Comparison of ENCODE assay signal across 7 mouse cellular contexts in the genomic region with DNA sequence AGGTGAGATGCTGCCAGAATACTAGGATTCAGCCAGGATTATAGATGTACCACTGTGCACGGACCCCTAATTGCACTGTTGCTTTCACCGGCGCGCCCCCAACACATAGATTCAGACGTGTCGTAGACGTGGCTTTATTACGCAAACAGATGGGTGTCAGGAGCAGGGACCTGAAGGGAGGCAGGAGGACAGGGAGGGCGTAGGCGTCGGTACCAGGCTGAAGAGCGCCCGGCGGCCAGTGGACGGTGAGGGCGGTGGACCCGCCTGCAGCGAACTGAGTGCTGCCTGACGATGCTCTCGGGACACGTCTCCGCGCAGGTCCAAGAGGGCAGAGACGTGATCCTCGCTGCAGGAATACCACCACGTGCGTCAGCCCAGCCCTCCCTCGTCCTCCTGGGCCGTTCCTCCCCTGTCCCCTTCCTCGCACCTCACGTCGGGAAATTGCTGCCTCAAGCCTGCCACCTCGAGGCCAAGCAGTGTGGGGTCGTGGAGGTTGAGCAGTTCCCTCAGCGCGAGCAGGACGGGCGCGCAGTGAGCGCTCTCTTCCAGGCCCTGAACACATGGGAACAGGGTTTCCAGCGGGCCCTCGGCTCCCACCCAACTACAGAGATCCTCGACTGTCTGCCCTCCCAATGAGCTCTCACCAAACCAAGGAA. TPM values are rescaled to one million over a fixed set of nuclear protein-coding genes. Genes with fewer than 3 reads are reported as not detected.
DNase-seq lines count a peak whose midpoint lies in the region; ATAC-seq and TF ChIP-seq lines count a peak whose summit lies in the region.

Gene 4931428F04Rik, minus strand, starts transcription at position 60 of the 656 bp plus-strand sequence.

- H3K27me3 ChIP-seq in E14TG2a.4 (ENCODE audit: insufficient read depth, low read length) = peaks cover 42% of the 10 kb centered on the region
- peaks cover 10% of the 10 kb centered on the region for H3K27me3 ChIP-seq in heart, embryonic 15.5 days

- 1% methylated on average over 43 of the region's 43 CpGs for WGBS in heart, embryonic 15.5 days

- peaks cover 10% of the 10 kb centered on the region for H3K36me3 ChIP-seq in E14TG2a.4 (ENCODE audit: insufficient read depth, low read length)
- no peaks in the 10 kb centered on the region for H3K36me3 ChIP-seq in heart, embryonic 15.5 days

- no peak; the same call in 1 of the 2 replicates for TF ChIP-seq CTCF in E14TG2a.4 (conservative IDR thresholded peaks at IDR 0.05; ENCODE audit: low read length)

- peak within 1 kb of the TSS; percentile 64 for H3K27ac ChIP-seq in heart, embryonic 15.5 days

- peak within 1 kb of the TSS; percentile 87 for H3K4me3 ChIP-seq in E14TG2a.4 (replicated peaks; ENCODE audit: low read length)
- H3K4me3 ChIP-seq in heart, embryonic 15.5 days = peak within 1 kb of the TSS; percentile 62

- peak within 1 kb of the TSS; percentile 57 for H3K9ac ChIP-seq in heart, embryonic 15.5 days

- peak; percentile 11; the same call in 1 of the 2 replicates for ATAC-seq in heart, embryonic 15.5 days (replicated peaks; ENCODE audit: insufficient number of reproducible peaks, insufficient read depth, low FRiP score, low read depth)

- no peaks in the 10 kb centered on the region for H3K9me3 ChIP-seq in E14TG2a.4 (ENCODE audit: low read length)
- H3K9me3 ChIP-seq in heart, embryonic 15.5 days (replicated peaks) = no peaks in the 10 kb centered on the region

- H3K4me2 ChIP-seq in heart, embryonic 15.5 days = peak within 1 kb of the TSS; percentile 91

- peaks cover 73% of the 10 kb centered on the region for H3K4me1 ChIP-seq in E14TG2a.4 (replicated peaks; ENCODE audit: low read depth, low read length)
- H3K4me1 ChIP-seq in heart, embryonic 15.5 days (replicated peaks) = peaks cover 23% of the 10 kb centered on the region

- DNase-seq in A20 (ENCODE audit: low read depth, low spot score) = peak; percentile 72
- DNase-seq in cerebellum, postnatal 25 days = peak; percentile 73 to 77
- DNase-seq in layer of hippocampus, postnatal 14 days (ENCODE audit: low spot score in 2 of 2) = peak in 1 of 2 experiments; percentile 43
- peak; percentile 44 for DNase-seq in lung, postnatal 36 days
- DNase-seq in right cerebral cortex, postnatal 25 days = peak; percentile 48

RNA-seq across cellular contexts. Expression of gene 4931428F04Rik, which starts in this region (rescaled TPM):
- 4.9 and 6.7 TPM in 2 replicates for polyA plus RNA-seq in heart, embryonic 15.5 days (2015; fragmentation: Nextera tagmentation; extraction: Ambion mirVana)
- 10 to 100 TPM; 32.4 to 33.1 TPM for total RNA-seq in layer of hippocampus, postnatal 14 days (2021)
